Mouse (Mus musculus) forebrain, embryonic 10.5 days (tissue): Measurements from ENCODE around the gene Chrd. TPM values are rescaled to one million over a fixed set of nuclear protein-coding genes. Genes with fewer than 3 reads are reported as not detected.

Source experiments
- DNase-seq: peaks from one replicate; pipeline ENCODE4 v3.0.0-alpha.2; 2017; ENCODE audit warnings: low spot score; ENCODE audit errors: extremely low spot score
- H3K27ac ChIP-seq: fragments of 300-500 bp; sonication (generic); 2 replicates; pipeline ENCODE4 v1.5.1; 2016; ENCODE audit warnings: mild to moderate bottlenecking
- H3K27me3 ChIP-seq: fragments of 300-500 bp; sonication (generic); 2 replicates; pipeline ENCODE4 v1.6.1; 2016; ENCODE audit warnings: mild to moderate bottlenecking; ENCODE audit not compliant: poor library complexity, severe bottlenecking
- H3K36me3 ChIP-seq: fragments of 300-500 bp; sonication (generic); replicated peaks from 2 replicates; pipeline ENCODE4 v1.6.1; 2016; ENCODE audit warnings: mild to moderate bottlenecking, moderate library complexity
- H3K4me1 ChIP-seq: fragments of 300-500 bp; sonication (generic); 2 replicates; pipeline ENCODE4 v1.6.1; 2016
- H3K4me3 ChIP-seq: fragments of 300-500 bp; sonication (generic); 2 replicates; pipeline ENCODE4 v1.5.1; 2016; ENCODE audit warnings: mild to moderate bottlenecking, moderate library complexity
- H3K9me3 ChIP-seq: fragments of 300-500 bp; sonication (generic); 2 replicates; pipeline ENCODE4 v1.6.1; 2016; ENCODE audit warnings: mild to moderate bottlenecking, moderate library complexity
- WGBS: fragments of 180-500 bp; shearing (Covaris S2); methylation state at CpG from one replicate; pipeline ENCODE4 v1.1.7; 2016; 5-methylcytosine and 5-hydroxymethylcytosine counted together
- polyA plus RNA-seq: library from polyadenylated mRNA; unstranded; fragments of >200 nt; fragmentation: Nextera tagmentation; extraction: Ambion mirVana; gene quantifications from 2 replicates; pipeline ENCODE4 v1.2.1, GENCODE M21; 2016

Chrd gene
- polyA plus RNA-seq, 1 experiment from 2014 or later, result 0.87 TPM

GRCm38 (mm10) chr16:20702522-20702893, 30.4 kb upstream of the Chrd start:
- Histone ChIP-seq H3K36me3 (peaks cover 59% of the 10 kb centered on the region), H3K27me3 (0 out of 2 replicates have a peak, but pooled peaks cover 4% of the 10 kb centered on the region), H3K4me3 (peak overlapping the region; percentile 27; the same call in 1 of the 2 replicates), H3K9me3 (no peaks in the 10 kb centered on the region), H3K4me1 (peaks cover 54% of the 10 kb centered on the region), H3K27ac (peak overlapping the region; percentile 83)
- DNase-seq, result peak; percentile 78
- WGBS, result 5% methylated on average over 8 of the region's 8 CpGs

- no peak for DNase-seq
- Histone ChIP-seq H3K27ac (peak overlapping the region; percentile 83; the same call in 1 of the 2 replicates), H3K9me3 (no peaks in the 10 kb centered on the region), H3K36me3 (peaks cover 64% of the 10 kb centered on the region), H3K27me3 (0 out of 2 replicates have a peak, but pooled peaks cover 4% of the 10 kb centered on the region), H3K4me1 (peaks cover 54% of the 10 kb centered on the region), H3K4me3 (no peak overlapping the region)
- WGBS, result 94% methylated on average over 10 of the region's 10 CpGs
These were observed 29.9 kb upstream of the Chrd start for GRCm38 (mm10) chr16:20703071-20703470.

- Histone ChIP-seq H3K27me3 (0 out of 2 replicates have a peak, but pooled peaks cover 4% of the 10 kb centered on the region), H3K4me3 (no peak overlapping the region), H3K27ac (no peak overlapping the region), H3K4me1 (peaks cover 54% of the 10 kb centered on the region), H3K36me3 (peaks cover 72% of the 10 kb centered on the region), H3K9me3 (no peaks in the 10 kb centered on the region)
- DNase-seq, result no peak
- WGBS, result 88% methylated on average over 6 of the region's 6 CpGs
These were observed 29.1 kb upstream of the Chrd start for GRCm38 (mm10) chr16:20703699-20704400.

GRCm38 (mm10) chr16:20705786-20706185, 27.1 kb upstream of the Chrd start:
- H3K4me1 ChIP-seq, result peaks cover 44% of the 10 kb centered on the region
- no peak for DNase-seq
- H3K27ac ChIP-seq, result no peak overlapping the region
- 90% methylated on average over 3 of the region's 3 CpGs for WGBS
- H3K27me3 ChIP-seq, result 0 out of 2 replicates have a peak, but pooled peaks cover 4% of the 10 kb centered on the region
- no peak overlapping the region for H3K4me3 ChIP-seq
- H3K36me3 ChIP-seq, result peaks cover 78% of the 10 kb centered on the region
- H3K9me3 ChIP-seq, result no peaks in the 10 kb centered on the region

GRCm38 (mm10) chr16:20706407-20707055, 26.4 kb upstream of the Chrd start:
- H3K27ac ChIP-seq, result no peak overlapping the region
- no peaks in the 10 kb centered on the region for H3K9me3 ChIP-seq
- 95% methylated on average over 2 of the region's 2 CpGs for WGBS
- peaks cover 82% of the 10 kb centered on the region for H3K36me3 ChIP-seq
- 0 out of 2 replicates have a peak, but pooled peaks cover 1% of the 10 kb centered on the region for H3K27me3 ChIP-seq
- peaks cover 39% of the 10 kb centered on the region for H3K4me1 ChIP-seq
- DNase-seq, result no peak
- H3K4me3 ChIP-seq, result no peak overlapping the region

- Histone ChIP-seq H3K27ac (no peak overlapping the region), H3K36me3 (peaks cover 94% of the 10 kb centered on the region), H3K4me3 (no peak overlapping the region), H3K9me3 (no peaks in the 10 kb centered on the region), H3K27me3 (no peaks in the 10 kb centered on the region), H3K4me1 (peaks cover 22% of the 10 kb centered on the region)
- 93% methylated on average over 21 of the region's 21 CpGs for WGBS
- DNase-seq, result no peak
These were observed 24.5 kb upstream of the Chrd start for GRCm38 (mm10) chr16:20708220-20708938.

GRCm38 (mm10) chr16:20708939-20709734, 23.8 kb upstream of the Chrd start:
- Histone ChIP-seq H3K9me3 (no peaks in the 10 kb centered on the region), H3K4me1 (peaks cover 28% of the 10 kb centered on the region), H3K4me3 (no peak overlapping the region), H3K27ac (no peak overlapping the region), H3K36me3 (peaks cover 91% of the 10 kb centered on the region), H3K27me3 (no peaks in the 10 kb centered on the region)
- DNase-seq, result peak; percentile 71
- WGBS, result 75% methylated on average over 19 of the region's 19 CpGs

GRCm38 (mm10) chr16:20710370-20710769, 22.6 kb upstream of the Chrd start:
- 94% methylated on average over 11 of the region's 11 CpGs for WGBS
- peaks cover 37% of the 10 kb centered on the region for H3K4me1 ChIP-seq
- H3K36me3 ChIP-seq, result peaks cover 80% of the 10 kb centered on the region

GRCm38 (mm10) chr16:20710810-20711209, 22.1 kb upstream of the Chrd start:
- H3K27me3 ChIP-seq, result peaks cover 6% of the 10 kb centered on the region; the same call in 1 of the 2 replicates
- H3K4me3 ChIP-seq, result no peak overlapping the region
- H3K36me3 ChIP-seq, result peaks cover 76% of the 10 kb centered on the region
- 83% methylated on average over 4 of the region's 4 CpGs for WGBS
- H3K4me1 ChIP-seq, result peaks cover 38% of the 10 kb centered on the region
- no peaks in the 10 kb centered on the region for H3K9me3 ChIP-seq
- DNase-seq, result no peak
- H3K27ac ChIP-seq, result no peak overlapping the region

More at GRCm38 (mm10) chr16:20710370-20710769, 22.6 kb upstream of the Chrd start:
- no peak overlapping the region for H3K27ac ChIP-seq
- DNase-seq, result no peak
- peaks cover 6% of the 10 kb centered on the region; the same call in 1 of the 2 replicates for H3K27me3 ChIP-seq
- no peaks in the 10 kb centered on the region for H3K9me3 ChIP-seq
- H3K4me3 ChIP-seq, result no peak overlapping the region

- H3K36me3 ChIP-seq, result peaks cover 62% of the 10 kb centered on the region
- no peak for DNase-seq
- no peaks in the 10 kb centered on the region for H3K9me3 ChIP-seq
- H3K4me3 ChIP-seq, result no peak overlapping the region
- peaks cover 40% of the 10 kb centered on the region for H3K4me1 ChIP-seq
- no peak overlapping the region for H3K27ac ChIP-seq
- peaks cover 6% of the 10 kb centered on the region; the same call in 1 of the 2 replicates for H3K27me3 ChIP-seq
- 72% methylated on average over 9 of the region's 9 CpGs for WGBS
These were observed 20.7 kb upstream of the Chrd start for GRCm38 (mm10) chr16:20712190-20712589.

GRCm38 (mm10) chr16:20712889-20713288, 20.0 kb upstream of the Chrd start:
- Histone ChIP-seq H3K27me3 (peaks cover 6% of the 10 kb centered on the region; the same call in 1 of the 2 replicates), H3K27ac (no peak overlapping the region), H3K4me1 (peaks cover 47% of the 10 kb centered on the region), H3K9me3 (no peaks in the 10 kb centered on the region), H3K4me3 (no peak overlapping the region), H3K36me3 (peaks cover 55% of the 10 kb centered on the region)
- no peak for DNase-seq
- 88% methylated on average over 7 of the region's 7 CpGs for WGBS
